Mouse (Mus musculus) natural killer cell, adult 2 months (primary cell): Measurements from ENCODE around the gene Scml2.
"Not testable (repeated sequence)": the region's sequence is repeated elsewhere in the genome, so short reads cannot be mapped to it uniquely, and the experiment has no call there.

ENCODE experiments used
- DNase-seq, 2 experiments: peaks; one replicate each; pipeline ENCODE4 v3.0.0; 2022; ENCODE audit warnings: low spot score in 2 of 2

The Scml2 gene

GRCm38 (mm10) chrX:161116893-161117292, at the start of gene Scml2:
Gene Scml2 (plus strand): TSS chrX:161117193.
- DNase-seq, result not testable (repeated sequence)

- DNase-seq, result not testable (repeated sequence)
Observed at GRCm38 (mm10) chrX:161075576-161075975, 41.4 kb upstream of the Scml2 start.

DNA sequence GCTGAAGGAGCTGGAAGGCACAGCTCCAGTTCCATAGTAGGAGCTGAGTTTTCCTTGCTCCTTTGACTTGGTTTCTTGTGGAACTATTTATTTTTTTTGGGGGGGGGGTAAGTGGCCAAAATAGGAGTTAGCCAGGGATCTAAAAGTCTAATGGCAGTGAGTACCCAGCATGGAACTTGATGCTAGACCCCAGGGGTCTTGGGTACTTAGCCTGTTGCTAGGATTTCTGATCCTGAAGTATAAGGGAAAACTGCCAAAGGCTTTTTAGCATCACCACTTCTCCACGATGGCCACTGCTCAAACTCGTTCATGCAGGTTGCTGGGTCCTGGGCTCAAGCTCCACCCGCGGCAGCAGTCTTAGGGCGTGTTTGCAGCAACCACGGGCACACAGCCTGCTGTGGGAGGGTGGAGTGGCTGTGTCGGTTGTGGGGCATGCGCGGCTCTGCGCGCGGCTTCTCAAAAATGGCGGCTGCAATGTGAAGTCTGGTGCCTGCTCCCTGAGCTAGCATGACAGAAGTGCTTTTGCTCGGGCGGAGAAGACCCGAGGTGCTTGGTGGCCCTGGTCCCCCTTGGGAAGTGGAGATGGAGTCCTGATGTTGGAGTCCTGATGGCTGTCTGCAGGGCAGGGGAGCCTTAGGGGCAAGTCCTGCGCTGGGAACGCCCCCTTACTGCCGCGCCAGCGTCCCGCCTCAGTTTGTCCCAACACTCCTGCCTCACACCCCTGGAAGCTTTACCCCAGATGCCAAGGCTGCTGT, 45.5 kb downstream of the Scml2 start:
- peak; percentile 2 to 3 for DNase-seq

DNA sequence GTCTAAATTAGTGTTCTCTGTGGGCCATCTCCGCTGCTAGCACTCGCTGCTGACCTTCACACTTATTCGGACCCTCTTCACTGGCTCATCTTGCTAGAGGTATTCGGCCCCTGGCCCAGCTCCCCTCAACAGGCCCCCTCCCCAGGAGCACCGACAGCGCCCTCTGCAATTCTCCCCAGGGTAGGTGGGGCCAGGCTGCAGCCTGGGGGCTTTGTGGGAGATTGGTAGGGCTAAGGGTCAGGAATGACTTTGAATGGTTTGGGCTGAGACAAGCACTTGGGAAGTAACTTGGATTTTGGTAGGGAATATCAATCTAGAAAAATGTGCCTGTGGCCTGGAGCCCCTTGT, 46.0 kb downstream of the Scml2 start:
- DNase-seq, result no peak

DNA sequence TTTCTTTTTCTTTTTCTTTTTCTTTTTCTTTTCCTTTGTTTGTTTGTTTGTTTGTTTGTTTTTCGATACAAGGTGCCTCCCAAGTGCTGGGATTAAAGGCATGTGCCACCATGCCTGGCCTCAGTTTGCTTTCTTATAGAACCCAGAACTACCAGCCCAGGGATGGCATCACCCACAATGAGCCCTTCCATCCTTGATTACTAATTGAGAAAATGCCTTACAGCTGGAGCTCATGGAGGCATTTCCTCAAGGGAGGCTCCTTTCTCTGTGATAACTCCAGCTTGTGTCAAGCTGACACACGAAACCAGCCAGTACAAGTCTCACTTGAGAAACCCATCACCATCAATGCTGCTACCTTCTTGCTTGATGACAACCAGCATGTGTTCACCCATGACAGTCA, 170.2 kb downstream of the Scml2 start, which contains the start of gene Gm15262:
Gene Gm15262, plus strand, starts transcription at position 301 of the 400 bp plus-strand sequence.
- not testable (repeated sequence) for DNase-seq
